Mouse (Mus musculus) intestine, embryonic 15.5 days (tissue): ENCODE data around the gene Clcn7. TPM values are rescaled to one million over a fixed set of nuclear protein-coding genes. Genes with fewer than 3 reads are reported as not detected.
A peak's percentile ranks its signal among the peaks of the same experiment; 100 is the strongest.

Source experiments
- ATAC-seq: fragments of 200-750 bp; cut with Nextera tagmentation; 2 replicates; pipeline ENCODE4 v1.8.0; 2017; ENCODE audit warnings: moderate TSS enrichment, moderate library complexity
- H3K27ac ChIP-seq: fragments of 300-500 bp; sonication (generic); 2 replicates; pipeline ENCODE4 v1.5.1; 2015; ENCODE audit warnings: mild to moderate bottlenecking, inconsistent platforms
- H3K27me3 ChIP-seq: fragments of 300-500 bp; sonication (generic); replicated peaks from 2 replicates; pipeline ENCODE4 v1.6.1; 2015; ENCODE audit warnings: inconsistent platforms
- H3K36me3 ChIP-seq: fragments of 300-500 bp; sonication (generic); 2 replicates; pipeline ENCODE4 v1.6.1; 2015; ENCODE audit warnings: inconsistent platforms
- H3K4me1 ChIP-seq: fragments of 300-500 bp; sonication (generic); replicated peaks from 2 replicates; pipeline ENCODE4 v1.6.1; 2015; ENCODE audit warnings: inconsistent platforms
- H3K4me2 ChIP-seq: fragments of 300-500 bp; sonication (generic); replicated peaks from 2 replicates; pipeline ENCODE4 v1.6.1; 2015; ENCODE audit warnings: mild to moderate bottlenecking, inconsistent platforms
- H3K4me3 ChIP-seq: fragments of 300-500 bp; sonication (generic); replicated peaks from 2 replicates; pipeline ENCODE4 v1.5.1; 2015; ENCODE audit warnings: inconsistent platforms
- H3K9ac ChIP-seq: fragments of 300-500 bp; sonication (generic); 2 replicates; pipeline ENCODE4 v1.6.1; 2015; ENCODE audit warnings: inconsistent platforms
- H3K9me3 ChIP-seq: fragments of 300-500 bp; sonication (generic); 2 replicates; pipeline ENCODE4 v1.6.1; 2016; ENCODE audit warnings: inconsistent platforms
- whole genome bisulfite sequencing: fragments of 180-500 bp; shearing (Covaris S2); methylation state at CpG from one replicate; pipeline ENCODE4 v1.1.7; 2015; 5-methylcytosine and 5-hydroxymethylcytosine counted together
- polyA plus RNA-seq: library from polyadenylated mRNA; unstranded; fragments of >200 nt; fragmentation: Nextera tagmentation; extraction: Ambion mirVana; gene quantifications from 2 replicates; pipeline ENCODE4 v1.2.1, GENCODE M21; 2015

The Clcn7 gene
- polyA plus RNA-seq, result 20.3 and 20.4 TPM in 2 replicates

GRCm38 (mm10) chr17:25133275-25133698 lies at the start of gene Clcn7:
TSS of gene Clcn7 (plus strand) at chr17:25133391.
- Histone ChIP-seq H3K9ac (peak within 1 kb of the TSS; percentile 77), H3K27me3 (no peaks in the 10 kb centered on the region), H3K4me3 (peak within 1 kb of the TSS; percentile 84), H3K27ac (no peak within 1 kb of the TSS), H3K9me3 (no peaks in the 10 kb centered on the region), H3K36me3 (no peaks in the 10 kb centered on the region), H3K4me2 (peak within 1 kb of the TSS; percentile 68), H3K4me1 (peaks cover 10% of the 10 kb centered on the region)
- WGBS, result under 1% methylated on average over 40 of the region's 40 CpGs
- peak; percentile 96 for ATAC-seq

GRCm38 (mm10) chr17:25083444-25083931 lies 49.7 kb upstream of the Clcn7 start, which contains the start of gene Tmem204:
TSS of gene Tmem204 (minus strand) at chr17:25083591.
- H3K9me3 ChIP-seq, result no peaks in the 10 kb centered on the region
- ATAC-seq, result peak; percentile 88
- H3K27ac ChIP-seq, result peak within 1 kb of the TSS; percentile 96
- H3K4me2 ChIP-seq, result peak within 1 kb of the TSS; percentile 11; the same call in 1 of the 2 replicates
- H3K4me3 ChIP-seq, result no peak within 1 kb of the TSS
- H3K9ac ChIP-seq, result no peak within 1 kb of the TSS
- WGBS, result 36% methylated on average over 7 of the region's 7 CpGs
- peaks cover 37% of the 10 kb centered on the region for H3K4me1 ChIP-seq
- no peaks in the 10 kb centered on the region for H3K36me3 ChIP-seq
- no peaks in the 10 kb centered on the region for H3K27me3 ChIP-seq

GRCm38 (mm10) chr17:25084835-25085385 lies 48.3 kb upstream of the Clcn7 start:
- Histone ChIP-seq H3K9me3 (no peaks in the 10 kb centered on the region), H3K27ac (peak overlapping the region; percentile 96), H3K36me3 (no peaks in the 10 kb centered on the region), H3K4me3 (no peak overlapping the region), H3K4me2 (no peak overlapping the region), H3K9ac (no peak overlapping the region), H3K4me1 (peaks cover 37% of the 10 kb centered on the region), H3K27me3 (no peaks in the 10 kb centered on the region)
- WGBS, result 73% methylated on average over 13 of the region's 13 CpGs
- no peak for ATAC-seq

- ATAC-seq, result no peak
- Histone ChIP-seq H3K9ac (no peak overlapping the region), H3K27me3 (no peaks in the 10 kb centered on the region), H3K4me2 (no peak overlapping the region), H3K4me1 (peaks cover 29% of the 10 kb centered on the region), H3K9me3 (no peaks in the 10 kb centered on the region), H3K27ac (no peak overlapping the region), H3K36me3 (no peaks in the 10 kb centered on the region), H3K4me3 (no peak overlapping the region)
- 87% methylated on average over 7 of the region's 7 CpGs for WGBS
These were observed 46.5 kb upstream of the Clcn7 start for GRCm38 (mm10) chr17:25086724-25087123.

DNA sequence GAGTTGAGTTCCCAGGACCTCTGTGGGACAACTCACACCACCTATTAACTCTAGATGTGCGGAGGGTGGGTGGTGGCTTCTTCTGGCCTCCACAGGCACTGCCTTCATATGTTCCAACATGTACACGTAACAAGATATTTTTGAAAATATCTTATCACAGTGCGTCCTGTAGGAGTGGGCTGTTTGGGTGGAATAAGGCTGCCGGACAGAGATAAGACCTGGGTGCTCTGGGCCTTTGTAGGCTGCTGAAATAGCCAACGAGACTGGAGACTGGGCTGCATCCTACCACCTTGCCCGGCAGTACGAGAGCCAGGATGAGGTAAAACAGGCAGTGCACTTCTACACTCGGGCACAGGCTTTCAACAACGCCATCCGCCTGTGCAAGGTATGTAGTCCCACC lies 44.0 kb upstream of the Clcn7 start:
- WGBS, result 90% methylated on average over 10 of the region's 10 CpGs
- no peak overlapping the region for H3K4me2 ChIP-seq
- peaks cover 10% of the 10 kb centered on the region; the same call in 1 of the 2 replicates for H3K4me1 ChIP-seq
- no peaks in the 10 kb centered on the region for H3K27me3 ChIP-seq
- H3K9me3 ChIP-seq, result no peaks in the 10 kb centered on the region
- H3K4me3 ChIP-seq, result no peak overlapping the region
- H3K27ac ChIP-seq, result no peak overlapping the region
- peak; percentile 73 for ATAC-seq
- H3K36me3 ChIP-seq, result no peaks in the 10 kb centered on the region
- no peak overlapping the region for H3K9ac ChIP-seq

DNA sequence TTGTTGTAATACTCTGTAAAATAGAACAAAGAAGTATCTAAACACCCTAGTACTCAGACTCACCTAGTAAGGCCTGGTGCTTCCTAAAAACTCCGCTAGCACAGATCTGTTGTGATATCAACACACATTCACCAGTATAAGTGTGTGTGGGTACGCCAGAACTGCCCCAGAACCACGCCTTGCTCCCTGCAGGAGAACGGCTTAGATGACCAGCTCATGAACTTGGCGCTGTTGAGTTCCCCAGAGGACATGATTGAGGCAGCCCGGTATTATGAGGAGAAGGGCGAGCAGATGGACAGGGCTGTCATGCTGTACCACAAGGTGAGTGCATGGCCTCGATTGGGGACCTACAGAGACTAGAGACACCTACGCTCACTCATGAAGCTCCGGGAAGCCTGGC lies 42.7 kb upstream of the Clcn7 start:
- H3K36me3 ChIP-seq, result no peaks in the 10 kb centered on the region
- no peak overlapping the region for H3K4me3 ChIP-seq
- H3K27me3 ChIP-seq, result no peaks in the 10 kb centered on the region
- H3K9me3 ChIP-seq, result no peaks in the 10 kb centered on the region
- 93% methylated on average over 10 of the region's 10 CpGs for WGBS
- H3K27ac ChIP-seq, result no peak overlapping the region
- no peak for ATAC-seq
- H3K9ac ChIP-seq, result no peak overlapping the region
- no peak overlapping the region for H3K4me2 ChIP-seq
- 0 out of 2 replicates have a peak, but pooled peaks cover 3% of the 10 kb centered on the region for H3K4me1 ChIP-seq

GRCm38 (mm10) chr17:25096221-25096620 lies 37.0 kb upstream of the Clcn7 start:
- H3K4me2 ChIP-seq, result no peak overlapping the region
- no peak overlapping the region for H3K9ac ChIP-seq
- no peaks in the 10 kb centered on the region for H3K9me3 ChIP-seq
- H3K36me3 ChIP-seq, result peaks cover 23% of the 10 kb centered on the region
- ATAC-seq, result no peak
- 85% methylated on average over 2 of the region's 2 CpGs for WGBS
- no peaks in the 10 kb centered on the region for H3K27me3 ChIP-seq
- H3K4me1 ChIP-seq, result no peaks in the 10 kb centered on the region
- no peak overlapping the region for H3K4me3 ChIP-seq
- no peak overlapping the region for H3K27ac ChIP-seq

- H3K4me3 ChIP-seq, result no peak overlapping the region
- no peaks in the 10 kb centered on the region for H3K27me3 ChIP-seq
- WGBS, result 95% methylated on average over 6 of the region's 6 CpGs
- H3K27ac ChIP-seq, result no peak overlapping the region
- H3K9me3 ChIP-seq, result no peaks in the 10 kb centered on the region
- H3K9ac ChIP-seq, result no peak overlapping the region
- ATAC-seq, result no peak
- H3K36me3 ChIP-seq, result peaks cover 51% of the 10 kb centered on the region
- no peak overlapping the region for H3K4me2 ChIP-seq
- no peaks in the 10 kb centered on the region for H3K4me1 ChIP-seq
These were observed 33.1 kb upstream of the Clcn7 start for GRCm38 (mm10) chr17:25100052-25100451.

DNA sequence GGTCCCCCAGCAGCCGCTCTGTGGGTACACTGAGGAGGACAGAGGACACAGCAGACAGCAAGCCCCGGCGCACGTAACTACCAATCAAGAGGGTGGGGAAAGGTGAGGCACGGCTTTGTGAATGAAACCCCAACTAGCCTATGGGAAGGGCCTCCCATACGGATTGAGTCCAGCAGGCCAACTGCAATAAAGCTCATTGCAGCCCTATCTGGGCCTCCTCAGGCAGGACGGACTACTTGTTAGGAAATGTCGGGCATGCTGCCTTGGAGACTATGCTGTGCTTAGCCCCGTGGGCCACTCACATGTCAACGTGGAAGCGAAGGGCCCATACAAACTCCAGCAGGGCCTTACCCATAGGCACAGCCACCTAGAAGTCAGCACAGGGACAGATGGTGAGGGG lies 31.9 kb upstream of the Clcn7 start:
- Histone ChIP-seq H3K9me3 (no peaks in the 10 kb centered on the region), H3K9ac (no peak overlapping the region), H3K4me1 (no peaks in the 10 kb centered on the region), H3K36me3 (peaks cover 63% of the 10 kb centered on the region), H3K4me3 (no peak overlapping the region), H3K4me2 (no peak overlapping the region), H3K27me3 (no peaks in the 10 kb centered on the region), H3K27ac (no peak overlapping the region)
- WGBS, result 89% methylated on average over 11 of the region's 11 CpGs
- ATAC-seq, result no peak

GRCm38 (mm10) chr17:25107786-25108185 lies 25.4 kb upstream of the Clcn7 start:
- Histone ChIP-seq H3K4me3 (no peak overlapping the region), H3K9ac (no peak overlapping the region), H3K9me3 (no peaks in the 10 kb centered on the region), H3K4me2 (no peak overlapping the region), H3K4me1 (no peaks in the 10 kb centered on the region), H3K27me3 (no peaks in the 10 kb centered on the region), H3K27ac (no peak overlapping the region), H3K36me3 (peaks cover 43% of the 10 kb centered on the region)
- WGBS, result 93% methylated on average over 13 of the region's 16 CpGs
- no peak for ATAC-seq

DNA sequence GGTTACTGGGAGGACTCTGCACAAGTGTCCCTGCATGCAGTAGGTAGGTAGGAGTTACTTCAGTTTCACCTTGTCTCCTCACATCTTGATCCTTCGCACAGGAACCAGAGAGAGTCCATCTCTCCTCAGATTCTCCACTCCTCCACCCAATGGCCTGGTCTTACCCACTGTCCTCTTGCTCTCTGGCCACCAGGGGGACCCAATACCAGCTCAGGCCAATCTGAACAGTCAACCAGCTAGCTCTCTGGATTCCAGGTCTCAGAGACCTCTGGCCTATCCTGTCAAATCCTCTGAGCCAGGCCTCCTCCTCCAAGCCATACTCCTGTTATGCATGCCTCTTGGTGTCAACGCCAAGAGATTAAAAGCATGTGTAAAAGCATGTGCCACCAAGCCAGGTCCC lies 23.6 kb upstream of the Clcn7 start:
- H3K9me3 ChIP-seq, result no peaks in the 10 kb centered on the region
- peaks cover 38% of the 10 kb centered on the region for H3K36me3 ChIP-seq
- peaks cover 4% of the 10 kb centered on the region for H3K4me1 ChIP-seq
- no peak overlapping the region for H3K9ac ChIP-seq
- H3K27me3 ChIP-seq, result no peaks in the 10 kb centered on the region
- H3K4me3 ChIP-seq, result no peak overlapping the region
- peak; percentile 43; the same call in 1 of the 2 replicates for ATAC-seq
- 83% methylated on average over 2 of the region's 2 CpGs for WGBS
- H3K27ac ChIP-seq, result no peak overlapping the region
- H3K4me2 ChIP-seq, result no peak overlapping the region

DNA sequence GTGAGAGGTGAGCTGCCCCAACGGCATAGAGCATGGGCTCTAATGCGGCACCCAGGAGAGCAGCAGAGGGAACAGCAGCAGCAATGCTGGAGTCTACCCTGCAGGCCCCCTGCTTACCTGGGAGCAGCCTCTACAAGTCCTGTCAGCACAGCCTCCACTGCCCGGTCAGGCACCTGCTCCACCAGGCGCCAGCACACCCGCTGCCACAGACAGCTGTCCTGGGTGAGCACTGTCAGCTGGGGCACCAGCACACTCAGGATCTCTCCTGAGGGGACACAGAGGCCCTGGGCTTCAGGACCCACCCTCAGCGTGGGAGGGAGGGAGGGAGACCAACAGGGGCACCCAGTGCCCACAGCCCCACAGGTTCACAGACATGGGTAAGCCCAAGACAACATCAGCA lies 22.6 kb upstream of the Clcn7 start:
- Histone ChIP-seq H3K9me3 (no peaks in the 10 kb centered on the region), H3K9ac (no peak overlapping the region; the same call in 1 of the 2 replicates), H3K36me3 (peaks cover 27% of the 10 kb centered on the region), H3K4me1 (peaks cover 10% of the 10 kb centered on the region), H3K27ac (no peak overlapping the region), H3K4me3 (no peak overlapping the region), H3K27me3 (no peaks in the 10 kb centered on the region), H3K4me2 (no peak overlapping the region)
- 98% methylated on average over 6 of the region's 6 CpGs for WGBS
- ATAC-seq, result no peak

GRCm38 (mm10) chr17:25111220-25111619 lies 22.0 kb upstream of the Clcn7 start:
- Histone ChIP-seq H3K4me3 (no peak overlapping the region), H3K9me3 (no peaks in the 10 kb centered on the region), H3K4me2 (no peak overlapping the region), H3K36me3 (peaks cover 21% of the 10 kb centered on the region; the same call in 1 of the 2 replicates), H3K9ac (no peak overlapping the region), H3K27ac (no peak overlapping the region), H3K27me3 (no peaks in the 10 kb centered on the region), H3K4me1 (peaks cover 10% of the 10 kb centered on the region)
- no peak for ATAC-seq
- 89% methylated on average over 5 of the region's 5 CpGs for WGBS
